Mouse (Mus musculus) forebrain, embryonic 12.5 days (tissue): ENCODE results near the gene Papss2. TPM values are rescaled to one million over a fixed set of nuclear protein-coding genes. Genes with fewer than 3 reads are reported as not detected.

ENCODE experiments used
- ATAC-seq: fragments of 200-750 bp; cut with Nextera tagmentation; 2 replicates; pipeline ENCODE4 v1.8.0; 2017; ENCODE audit warnings: moderate TSS enrichment; ENCODE audit not compliant: low FRiP score
- H3K27ac ChIP-seq: fragments of 300-500 bp; sonication (generic); 2 replicates; pipeline ENCODE4 v1.5.1; 2016; ENCODE audit warnings: mild to moderate bottlenecking
- H3K27me3 ChIP-seq: fragments of 300-500 bp; sonication (generic); 2 replicates; pipeline ENCODE4 v1.6.1; 2016; ENCODE audit warnings: mild to moderate bottlenecking
- H3K36me3 ChIP-seq: fragments of 300-500 bp; sonication (generic); replicated peaks from 2 replicates; pipeline ENCODE4 v1.6.1; 2016; ENCODE audit warnings: mild to moderate bottlenecking
- H3K4me1 ChIP-seq: fragments of 300-500 bp; sonication (generic); 2 replicates; pipeline ENCODE4 v1.6.1; 2016
- H3K4me2 ChIP-seq: fragments of 300-500 bp; sonication (generic); 2 replicates; pipeline ENCODE4 v1.6.1; 2016; ENCODE audit warnings: mild to moderate bottlenecking, moderate library complexity
- H3K4me3 ChIP-seq: fragments of 300-500 bp; sonication (generic); replicated peaks from 2 replicates; pipeline ENCODE4 v1.5.1; 2016; ENCODE audit warnings: mild to moderate bottlenecking
- H3K9ac ChIP-seq: fragments of 300-500 bp; sonication (generic); 2 replicates; pipeline ENCODE4 v1.6.1; 2016; ENCODE audit warnings: mild to moderate bottlenecking
- H3K9me3 ChIP-seq: fragments of 300-500 bp; sonication (generic); 2 replicates; pipeline ENCODE4 v1.6.1; 2016
- WGBS: fragments of 180-500 bp; shearing (Covaris S2); methylation state at CpG from one replicate; pipeline ENCODE4 v1.1.7; 2016; 5-methylcytosine and 5-hydroxymethylcytosine counted together
- polyA plus RNA-seq: library from polyadenylated mRNA; unstranded; fragments of >200 nt; fragmentation: Nextera tagmentation; extraction: Ambion mirVana; gene quantifications from 2 replicates; pipeline ENCODE4 v1.2.1, GENCODE M21; 2016

The Papss2 gene
- polyA plus RNA-seq, 1 experiment from 2014 or later: 3.4 TPM

- Histone ChIP-seq H3K4me1 (no peaks in the 10 kb centered on the region), H3K4me3 (no peak overlapping the region), H3K4me2 (no peak overlapping the region), H3K27me3 (no peaks in the 10 kb centered on the region), H3K9me3 (no peaks in the 10 kb centered on the region), H3K9ac (no peak overlapping the region), H3K36me3 (no peaks in the 10 kb centered on the region), H3K27ac (no peak overlapping the region)
- no peak for ATAC-seq
- 89% methylated on average over 5 of the region's 5 CpGs for WGBS
Measured at GRCm38 (mm10) chr19:32569725-32570124, 25.9 kb upstream of the Papss2 start.

- H3K4me2 ChIP-seq: no peak overlapping the region
- H3K9ac ChIP-seq: no peak overlapping the region
- no peak overlapping the region for H3K27ac ChIP-seq
- H3K9me3 ChIP-seq: no peaks in the 10 kb centered on the region
- H3K36me3 ChIP-seq: no peaks in the 10 kb centered on the region
- H3K27me3 ChIP-seq: no peaks in the 10 kb centered on the region
- 71% methylated on average over 2 of the region's 2 CpGs for WGBS
- no peaks in the 10 kb centered on the region for H3K4me1 ChIP-seq
- H3K4me3 ChIP-seq: no peak overlapping the region
- no peak for ATAC-seq
Measured at GRCm38 (mm10) chr19:32572191-32572590, 23.4 kb upstream of the Papss2 start.

GRCm38 (mm10) chr19:32573259-32573658 lies 22.3 kb upstream of the Papss2 start:
- Histone ChIP-seq H3K27ac (no peak overlapping the region), H3K36me3 (no peaks in the 10 kb centered on the region), H3K9ac (no peak overlapping the region), H3K9me3 (no peaks in the 10 kb centered on the region), H3K4me3 (no peak overlapping the region), H3K4me1 (peaks cover 6% of the 10 kb centered on the region; the same call in 1 of the 2 replicates), H3K4me2 (no peak overlapping the region), H3K27me3 (no peaks in the 10 kb centered on the region)
- 89% methylated on average over 6 of the region's 6 CpGs for WGBS
- ATAC-seq: no peak

- no peaks in the 10 kb centered on the region for H3K36me3 ChIP-seq
- no peaks in the 10 kb centered on the region for H3K27me3 ChIP-seq
- H3K9ac ChIP-seq: no peak overlapping the region
- ATAC-seq: no peak
- no peak overlapping the region for H3K27ac ChIP-seq
- no peak overlapping the region for H3K4me3 ChIP-seq
- no peak overlapping the region for H3K4me2 ChIP-seq
- peaks cover 6% of the 10 kb centered on the region; the same call in 1 of the 2 replicates for H3K4me1 ChIP-seq
- H3K9me3 ChIP-seq: no peaks in the 10 kb centered on the region
- 83% methylated on average over 3 of the region's 3 CpGs for WGBS
Measured at GRCm38 (mm10) chr19:32574846-32575245, 20.7 kb upstream of the Papss2 start.

- H3K4me1 ChIP-seq: peaks cover 6% of the 10 kb centered on the region; the same call in 1 of the 2 replicates
- WGBS: 42% methylated on average over 1 of the region's 1 CpGs
- ATAC-seq: no peak
- no peaks in the 10 kb centered on the region for H3K27me3 ChIP-seq
- H3K9me3 ChIP-seq: no peaks in the 10 kb centered on the region
- H3K27ac ChIP-seq: no peak overlapping the region
- no peaks in the 10 kb centered on the region for H3K36me3 ChIP-seq
- no peak overlapping the region for H3K4me3 ChIP-seq
- H3K4me2 ChIP-seq: no peak overlapping the region
- no peak overlapping the region for H3K9ac ChIP-seq
Measured at GRCm38 (mm10) chr19:32577749-32578148, 17.8 kb upstream of the Papss2 start.

- Histone ChIP-seq H3K4me2 (no peak overlapping the region), H3K4me3 (no peak overlapping the region), H3K4me1 (no peaks in the 10 kb centered on the region), H3K27ac (no peak overlapping the region), H3K27me3 (no peaks in the 10 kb centered on the region), H3K36me3 (no peaks in the 10 kb centered on the region), H3K9me3 (no peaks in the 10 kb centered on the region), H3K9ac (no peak overlapping the region)
- no peak for ATAC-seq
- 91% methylated on average over 4 of the region's 4 CpGs for WGBS
Measured at GRCm38 (mm10) chr19:32583091-32583766, 12.4 kb upstream of the Papss2 start.

GRCm38 (mm10) chr19:32587727-32588126 lies 7.9 kb upstream of the Papss2 start:
- Histone ChIP-seq H3K4me1 (no peaks in the 10 kb centered on the region), H3K4me2 (no peak overlapping the region), H3K36me3 (no peaks in the 10 kb centered on the region), H3K27ac (no peak overlapping the region), H3K27me3 (0 out of 2 replicates have a peak, but pooled peaks cover under 1% of the 10 kb centered on the region), H3K9ac (no peak overlapping the region), H3K4me3 (no peak overlapping the region), H3K9me3 (no peaks in the 10 kb centered on the region)
- WGBS: 51% methylated on average over 6 of the region's 6 CpGs
- no peak for ATAC-seq

- H3K4me2 ChIP-seq: no peak overlapping the region
- H3K9me3 ChIP-seq: no peaks in the 10 kb centered on the region
- ATAC-seq: no peak
- WGBS: 93% methylated on average over 7 of the region's 7 CpGs
- H3K36me3 ChIP-seq: no peaks in the 10 kb centered on the region
- peaks cover 38% of the 10 kb centered on the region for H3K27me3 ChIP-seq
- H3K4me3 ChIP-seq: no peak overlapping the region
- H3K4me1 ChIP-seq: no peaks in the 10 kb centered on the region; the same call in 1 of the 2 replicates
- no peak overlapping the region for H3K27ac ChIP-seq
- no peak overlapping the region for H3K9ac ChIP-seq
Measured at GRCm38 (mm10) chr19:32592749-32593148, 2.8 kb upstream of the Papss2 start.

GRCm38 (mm10) chr19:32593870-32594269 lies 1.7 kb upstream of the Papss2 start:
- no peaks in the 10 kb centered on the region; the same call in 1 of the 2 replicates for H3K4me1 ChIP-seq
- no peak for ATAC-seq
- WGBS: 81% methylated on average over 5 of the region's 5 CpGs

GRCm38 (mm10) chr19:32595131-32595505 lies 472 bp upstream of the Papss2 start:
- Histone ChIP-seq H3K27ac (no peak overlapping the region), H3K4me3 (peak overlapping the region; percentile 56), H3K9me3 (no peaks in the 10 kb centered on the region), H3K9ac (peak overlapping the region; percentile 49), H3K4me2 (peak overlapping the region; percentile 84), H3K36me3 (no peaks in the 10 kb centered on the region), H3K4me1 (no peaks in the 10 kb centered on the region; the same call in 1 of the 2 replicates), H3K27me3 (peaks cover 43% of the 10 kb centered on the region)
- 23% methylated on average over 8 of the region's 8 CpGs for WGBS
- ATAC-seq: no peak; the same call in 1 of the 2 replicates

More at GRCm38 (mm10) chr19:32593870-32594269, 1.7 kb upstream of the Papss2 start:
- Histone ChIP-seq H3K4me3 (no peak overlapping the region), H3K9me3 (no peaks in the 10 kb centered on the region), H3K4me2 (no peak overlapping the region), H3K36me3 (no peaks in the 10 kb centered on the region), H3K27ac (no peak overlapping the region), H3K27me3 (peaks cover 43% of the 10 kb centered on the region), H3K9ac (no peak overlapping the region)

GRCm38 (mm10) chr19:32599006-32599405 lies 3.4 kb downstream of the Papss2 start:
- no peak for ATAC-seq
- WGBS: 50% methylated on average over 7 of the region's 7 CpGs
- peaks cover 39% of the 10 kb centered on the region for H3K27me3 ChIP-seq

GRCm38 (mm10) chr19:32599436-32599835 lies 3.8 kb downstream of the Papss2 start:
- Histone ChIP-seq H3K9ac (no peak overlapping the region), H3K27ac (no peak overlapping the region), H3K4me2 (no peak overlapping the region), H3K4me1 (no peaks in the 10 kb centered on the region; the same call in none of the 2 replicates), H3K4me3 (no peak overlapping the region), H3K36me3 (no peaks in the 10 kb centered on the region), H3K9me3 (no peaks in the 10 kb centered on the region), H3K27me3 (peaks cover 35% of the 10 kb centered on the region)
- ATAC-seq: no peak
- 69% methylated on average over 5 of the region's 5 CpGs for WGBS

More at GRCm38 (mm10) chr19:32599006-32599405, 3.4 kb downstream of the Papss2 start:
- Histone ChIP-seq H3K9ac (no peak overlapping the region), H3K4me1 (no peaks in the 10 kb centered on the region; the same call in none of the 2 replicates), H3K9me3 (no peaks in the 10 kb centered on the region), H3K4me2 (no peak overlapping the region), H3K36me3 (no peaks in the 10 kb centered on the region), H3K27ac (no peak overlapping the region), H3K4me3 (no peak overlapping the region)
